Mouse (Mus musculus) fibroblast of lung, adult 2 months (primary cell): ENCODE results near the gene Tiparp.

Source experiments
- DNase-seq: peaks from one replicate; pipeline ENCODE4 v3.0.0-alpha.2; 2011; ENCODE audit warnings: low read depth

Tiparp gene

DNA sequence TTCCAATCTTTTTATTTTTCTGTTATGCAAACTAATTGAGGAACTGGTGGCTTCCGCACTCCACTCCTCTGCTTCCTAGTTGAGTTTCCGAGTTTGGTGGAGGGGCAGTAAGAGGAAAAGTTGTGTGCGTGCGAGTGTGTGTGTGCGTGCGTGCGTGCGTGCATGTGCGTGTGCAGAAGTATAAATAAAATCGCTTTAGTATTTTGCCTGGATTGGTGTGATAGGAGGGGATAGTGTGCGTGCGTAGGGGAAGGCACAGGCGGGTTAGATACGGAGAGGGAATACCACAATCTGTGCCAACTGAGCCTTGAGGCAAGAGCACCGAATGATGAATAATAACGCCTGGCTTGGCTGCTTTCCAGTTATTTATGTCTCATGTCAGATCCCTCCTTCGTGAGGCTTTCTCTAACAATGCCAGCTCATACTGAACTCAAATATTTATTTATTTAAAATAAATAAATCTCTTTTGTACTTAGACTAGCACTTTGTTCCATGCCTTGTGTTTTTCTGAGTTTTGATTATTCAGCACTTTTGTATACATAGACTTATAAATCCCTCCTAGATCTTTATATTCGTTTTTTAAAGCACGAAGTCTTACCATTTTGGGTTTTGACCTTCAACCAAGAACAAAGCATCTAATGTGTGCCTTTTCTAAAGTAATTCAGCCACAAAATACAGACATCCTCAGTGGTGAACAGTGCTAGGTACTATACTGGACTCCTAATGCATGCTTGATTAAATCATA, 1.4 kb downstream of the Tiparp start:
- DNase-seq: peak; percentile 48

GRCm38 (mm10) chr3:65533014-65533413, 4.8 kb downstream of the Tiparp start:
- no peak for DNase-seq

DNA sequence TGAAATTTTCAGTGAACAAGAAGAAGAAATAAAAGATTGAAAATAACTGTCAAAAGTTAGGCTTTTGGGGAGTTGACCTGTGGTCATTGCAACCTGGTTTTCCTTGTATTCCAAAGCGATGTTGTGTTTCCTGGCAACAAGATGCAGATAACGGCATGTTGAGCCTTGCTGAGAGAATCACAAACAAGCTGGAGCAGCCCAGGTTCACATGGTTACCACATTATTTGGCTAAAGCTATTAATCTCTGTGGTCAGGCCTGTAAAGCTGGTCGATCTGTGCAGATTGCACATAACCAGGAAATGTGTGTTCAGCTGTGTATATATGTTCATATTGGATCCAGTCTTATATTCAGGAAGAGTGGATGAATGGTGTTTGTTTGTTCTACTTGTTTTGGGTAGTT, 5.4 kb downstream of the Tiparp start:
- DNase-seq: no peak

DNA sequence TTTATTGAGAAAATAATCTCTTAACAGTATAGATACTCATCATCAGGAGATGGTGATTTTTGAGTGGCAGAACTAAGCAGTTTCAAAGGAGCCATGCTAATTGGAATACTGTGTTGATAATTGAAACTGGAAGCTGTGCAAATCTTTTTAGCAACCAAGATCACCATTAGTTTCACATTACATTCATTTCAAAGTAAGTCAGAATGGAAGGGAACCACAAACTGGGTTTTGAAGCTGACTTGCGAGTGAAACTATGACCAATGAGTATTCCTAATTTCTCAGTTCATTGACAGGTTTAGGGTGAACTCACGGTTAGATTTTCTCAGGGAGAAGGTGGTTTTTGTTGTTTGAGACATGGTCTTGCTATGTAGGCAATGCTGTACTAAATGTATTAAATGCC, 6.3 kb downstream of the Tiparp start:
- DNase-seq: no peak

DNA sequence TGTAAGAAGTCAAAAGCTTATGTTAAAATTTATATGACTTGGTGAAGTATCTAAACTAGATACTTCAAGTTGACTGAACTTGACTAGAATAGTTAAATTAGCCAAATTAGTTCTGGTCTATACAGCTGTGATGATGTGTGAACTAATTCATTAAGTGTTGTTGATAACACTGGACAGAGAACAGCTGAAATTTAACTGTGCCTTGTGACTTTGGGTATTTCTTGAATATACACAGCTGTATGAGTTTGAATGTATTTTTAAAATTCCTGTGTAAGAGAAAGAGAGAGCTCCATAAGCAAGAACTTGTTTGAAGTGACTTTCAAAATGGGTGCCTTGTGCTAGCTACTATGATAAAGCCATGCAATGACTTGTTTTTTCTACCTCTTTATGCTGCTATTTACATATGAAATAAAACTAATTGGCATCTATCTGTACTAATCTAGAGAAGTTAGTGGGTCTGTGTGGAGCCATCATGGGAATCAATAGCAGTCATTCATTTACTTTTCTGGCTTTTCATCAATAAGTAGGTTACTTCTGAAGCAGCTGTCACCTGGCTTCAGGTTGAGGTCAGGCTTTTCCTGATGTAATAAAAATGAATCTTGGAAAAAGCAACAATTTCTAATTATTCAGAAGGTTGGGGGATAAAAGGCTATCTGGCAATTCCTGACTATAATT, 7.0 kb downstream of the Tiparp start:
- DNase-seq: no peak

DNA sequence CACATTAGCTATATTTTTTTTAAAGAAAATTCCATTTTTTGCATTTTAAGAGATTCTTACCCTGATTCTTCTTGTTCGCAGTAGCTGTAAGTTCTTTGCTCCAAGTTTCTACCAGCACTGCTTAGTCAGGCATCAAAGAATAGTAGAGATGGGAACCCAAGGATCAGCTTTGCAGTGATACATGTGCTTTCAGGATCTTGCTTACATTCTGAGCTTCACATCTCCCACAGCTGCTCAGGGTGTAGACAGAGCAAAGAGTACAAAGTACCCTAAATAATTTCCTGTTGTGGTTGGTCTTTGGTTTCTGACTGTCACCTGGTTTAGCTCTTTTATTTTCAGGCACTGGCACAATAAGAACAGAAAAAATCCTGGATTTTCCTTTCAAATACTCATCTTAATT, 9.1 kb downstream of the Tiparp start:
- no peak for DNase-seq

GRCm38 (mm10) chr3:65540906-65541551, 12.8 kb downstream of the Tiparp start:
- DNase-seq: no peak

- DNase-seq: no peak
Observed at GRCm38 (mm10) chr3:65541552-65541935, 13.3 kb downstream of the Tiparp start.

DNA sequence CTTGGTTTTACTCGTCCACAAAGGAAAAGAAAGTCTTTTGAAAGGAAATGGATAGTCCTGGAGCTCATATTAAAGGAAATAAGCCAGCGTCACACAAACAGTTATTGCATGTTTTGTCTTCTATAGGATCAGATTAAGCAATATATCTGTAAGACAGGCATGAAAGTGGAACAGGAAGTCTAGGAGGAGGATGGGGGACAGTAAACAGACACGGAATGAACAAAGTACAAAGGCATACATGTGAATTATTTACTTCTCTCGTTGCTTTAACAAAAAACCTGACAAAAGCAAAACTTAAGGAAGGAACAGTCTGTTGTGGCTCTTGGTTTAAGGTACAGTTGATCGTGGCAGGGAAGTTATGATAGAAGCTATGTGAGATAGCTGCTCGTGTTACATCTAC, 21.6 kb downstream of the Tiparp start:
- no peak for DNase-seq

GRCm38 (mm10) chr3:65551065-65551464, 22.9 kb downstream of the Tiparp start:
- no peak for DNase-seq

GRCm38 (mm10) chr3:65554633-65555032, 26.4 kb downstream of the Tiparp start:
- DNase-seq: no peak

DNA sequence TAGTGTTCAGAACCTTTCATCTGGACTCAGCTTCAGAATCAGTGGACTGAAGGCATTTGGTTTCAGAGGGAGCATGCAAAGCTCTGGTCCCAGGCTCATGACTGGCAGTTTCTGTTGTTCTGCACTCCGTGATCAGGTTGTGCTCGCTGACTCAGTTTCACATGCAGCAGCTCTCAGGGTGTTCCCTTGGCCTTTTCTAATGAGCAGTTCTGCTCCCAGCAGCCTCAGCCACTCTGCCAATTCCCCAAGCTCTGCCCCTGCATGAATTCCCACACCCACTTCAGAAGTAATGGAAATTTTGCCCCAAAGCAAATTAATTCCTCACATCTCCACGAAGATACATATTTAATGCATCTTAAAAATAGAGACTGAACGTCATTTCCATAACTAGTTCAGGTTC, 30.5 kb downstream of the Tiparp start:
- peak; percentile 49 for DNase-seq

DNA sequence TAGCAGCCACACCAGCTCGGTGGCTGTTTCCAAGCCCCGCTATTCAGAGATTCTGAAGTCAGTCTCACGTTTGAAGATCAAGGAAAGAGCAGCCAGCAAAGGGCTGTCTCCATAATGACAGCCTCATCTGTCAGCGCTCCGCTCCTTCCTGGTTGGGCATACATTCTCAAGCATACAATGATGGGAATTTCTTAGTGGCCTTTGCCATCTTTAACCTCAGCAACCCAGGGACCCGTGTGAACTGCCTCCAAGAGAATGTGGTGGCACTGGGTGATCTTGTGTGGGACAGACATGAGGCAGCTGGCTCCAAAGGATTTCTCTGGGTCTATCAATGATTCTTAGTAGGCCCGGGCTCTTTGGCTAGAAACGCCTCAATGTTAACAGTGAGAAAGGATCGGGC, 34.0 kb downstream of the Tiparp start:
- no peak for DNase-seq

DNA sequence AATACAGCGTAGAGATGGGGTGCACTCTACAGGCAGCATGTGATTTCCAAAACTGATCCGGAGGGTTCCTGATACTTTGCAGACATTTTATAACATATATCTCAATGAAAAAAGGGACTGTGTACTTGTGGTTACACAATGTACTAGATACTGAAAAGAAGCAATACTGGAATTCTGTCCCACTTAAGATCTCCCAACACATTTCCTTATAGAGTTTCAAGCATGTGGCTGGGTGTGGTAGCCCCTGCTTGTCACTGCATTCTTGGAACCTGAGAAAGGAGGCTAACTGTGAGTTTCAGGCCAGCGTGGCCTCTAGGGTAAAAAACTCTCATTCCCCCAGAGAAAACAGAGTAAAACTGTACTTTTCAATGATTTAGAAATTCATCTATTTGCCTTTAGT, 34.5 kb downstream of the Tiparp start:
- DNase-seq: no peak

GRCm38 (mm10) chr3:65563926-65564624, 35.9 kb downstream of the Tiparp start:
- DNase-seq: no peak

GRCm38 (mm10) chr3:65565632-65566300, 37.6 kb downstream of the Tiparp start:
- DNase-seq: no peak

DNA sequence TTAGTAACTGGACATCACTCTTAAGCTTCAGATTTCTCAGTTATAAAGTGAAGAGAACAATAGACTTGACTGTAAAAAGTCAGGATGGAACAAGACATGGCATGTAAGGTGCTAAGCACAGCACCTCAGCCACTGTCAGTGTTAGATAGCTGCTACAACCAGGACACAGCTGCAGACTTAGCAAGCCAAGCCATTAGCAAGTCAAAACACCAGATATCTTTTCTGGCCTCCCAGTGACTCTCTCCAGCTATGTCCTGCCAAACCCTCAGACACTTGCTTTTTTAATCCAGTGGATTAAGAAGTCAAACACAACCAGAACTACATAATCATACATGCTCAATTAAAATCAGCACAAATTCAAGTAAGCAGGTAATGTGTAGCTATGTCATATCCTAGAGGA, 41.7 kb downstream of the Tiparp start:
- DNase-seq: no peak

DNA sequence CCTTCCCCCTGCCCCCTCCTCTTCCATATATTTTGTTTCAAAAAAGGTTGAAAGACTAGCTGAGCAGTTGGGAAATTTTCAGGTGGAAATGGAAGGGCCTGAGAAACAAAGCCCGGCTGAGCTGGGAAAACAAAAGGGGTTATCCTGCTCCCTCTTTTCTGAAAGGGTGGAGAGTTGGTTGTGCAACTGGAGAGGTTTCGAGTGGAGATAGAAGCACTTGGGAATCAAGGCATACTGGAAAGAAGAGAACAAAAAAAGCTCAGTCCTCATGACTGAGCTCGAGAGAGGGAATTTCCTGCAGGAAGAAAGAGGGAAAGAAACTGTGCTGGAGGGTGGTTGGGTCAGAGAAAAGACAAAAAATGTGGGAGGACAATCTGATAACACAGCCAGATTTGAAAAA, 45.3 kb downstream of the Tiparp start:
- DNase-seq: no peak

- no peak for DNase-seq
Observed at GRCm38 (mm10) chr3:65577602-65578001, 49.4 kb downstream of the Tiparp start.

GRCm38 (mm10) chr3:65579260-65579921, 51.2 kb downstream of the Tiparp start:
- no peak for DNase-seq

- no peak for DNase-seq
Observed at GRCm38 (mm10) chr3:65581596-65581995, 53.4 kb downstream of the Tiparp start.

DNA sequence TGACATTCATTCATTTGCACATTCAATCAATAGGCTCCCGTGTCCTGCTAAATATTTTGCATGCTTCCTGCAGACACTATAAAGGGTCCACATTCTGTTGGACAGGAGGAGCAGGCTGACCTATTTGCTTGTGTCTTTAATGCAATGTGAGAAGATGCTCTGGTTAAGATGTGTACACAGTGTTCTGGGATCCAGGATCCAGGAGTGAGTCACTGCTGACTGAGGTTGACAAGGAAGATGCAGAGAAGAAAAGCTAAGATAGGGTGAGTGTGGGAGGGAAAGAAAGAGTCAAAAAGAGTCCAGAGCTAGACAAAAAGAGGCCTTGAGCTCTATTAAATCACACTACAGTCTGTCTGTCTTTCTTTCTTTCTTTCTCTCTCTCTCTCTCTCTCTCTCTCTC, 56.1 kb downstream of the Tiparp start:
- DNase-seq: no peak
